Mouse (Mus musculus) intestine, postnatal 0 days (tissue): ENCODE results near the gene Ecpas. TPM values are rescaled to one million over a fixed set of nuclear protein-coding genes. Genes with fewer than 3 reads are reported as not detected.

Source experiments
- ATAC-seq: fragments of 200-750 bp; cut with Nextera tagmentation; 2 replicates; pipeline ENCODE4 v1.8.0; 2017; ENCODE audit warnings: mild to moderate bottlenecking, moderate TSS enrichment, moderate library complexity
- H3K27ac ChIP-seq: fragments of 300-500 bp; sonication (generic); 2 replicates; pipeline ENCODE4 v1.5.1; 2014; ENCODE audit warnings: mild to moderate bottlenecking, low read depth, low read length, moderate library complexity
- H3K27me3 ChIP-seq: fragments of 300-500 bp; sonication (generic); replicated peaks from 2 replicates; pipeline ENCODE4 v1.6.1; 2014; ENCODE audit warnings: low read length, mixed read lengths; ENCODE audit not compliant: control insufficient read depth, insufficient read depth
- H3K36me3 ChIP-seq: fragments of 300-500 bp; sonication (generic); 2 replicates; pipeline ENCODE4 v1.6.1; 2014; ENCODE audit warnings: mild to moderate bottlenecking, moderate library complexity; ENCODE audit not compliant: control insufficient read depth, insufficient read depth
- H3K4me1 ChIP-seq: fragments of 300-500 bp; sonication (generic); replicated peaks from 2 replicates; pipeline ENCODE4 v1.6.1; 2014; ENCODE audit warnings: antibody characterized with exemption, low read length, mixed read lengths; ENCODE audit not compliant: control insufficient read depth, insufficient read depth
- H3K4me2 ChIP-seq: fragments of 300-500 bp; sonication (generic); replicated peaks from 2 replicates; pipeline ENCODE4 v1.6.1; 2014; ENCODE audit warnings: low read depth, mild to moderate bottlenecking, moderate library complexity
- H3K4me3 ChIP-seq: fragments of 300-500 bp; sonication (generic); 2 replicates; pipeline ENCODE4 v1.5.1; 2014; ENCODE audit warnings: low read depth, low read length
- H3K9ac ChIP-seq: fragments of 300-500 bp; sonication (generic); 2 replicates; pipeline ENCODE4 v1.6.1; 2014; ENCODE audit warnings: mild to moderate bottlenecking, low read depth, low read length
- H3K9me3 ChIP-seq: fragments of 300-500 bp; sonication (generic); 2 replicates; pipeline ENCODE4 v1.6.1; 2016; ENCODE audit warnings: mixed run types; ENCODE audit not compliant: control insufficient read depth
- CTCF ChIP-seq: sonication (generic); IDR thresholded peaks from 2 replicates; pipeline ENCODE4 v1.5.1; 2016; ENCODE audit warnings: low read depth, mild to moderate bottlenecking, control low read depth, antibody characterized with exemption, moderate library complexity
- WGBS: fragments of 180-500 bp; shearing (Covaris S2); extraction: QIAGEN DNeasy Blood & Tissue Kit; methylation state at CpG from one replicate; pipeline ENCODE4 v1.1.7; 2014; 5-methylcytosine and 5-hydroxymethylcytosine counted together
- polyA plus RNA-seq: library from polyadenylated mRNA; unstranded; fragments of >200 nt; fragmentation: Nextera tagmentation; extraction: Ambion mirVana; gene quantifications from 2 replicates; pipeline ENCODE4 v1.2.1, GENCODE M21; 2015

Ecpas gene
- polyA plus RNA-seq, 1 experiment from 2014 or later: 14.4 TPM

DNA sequence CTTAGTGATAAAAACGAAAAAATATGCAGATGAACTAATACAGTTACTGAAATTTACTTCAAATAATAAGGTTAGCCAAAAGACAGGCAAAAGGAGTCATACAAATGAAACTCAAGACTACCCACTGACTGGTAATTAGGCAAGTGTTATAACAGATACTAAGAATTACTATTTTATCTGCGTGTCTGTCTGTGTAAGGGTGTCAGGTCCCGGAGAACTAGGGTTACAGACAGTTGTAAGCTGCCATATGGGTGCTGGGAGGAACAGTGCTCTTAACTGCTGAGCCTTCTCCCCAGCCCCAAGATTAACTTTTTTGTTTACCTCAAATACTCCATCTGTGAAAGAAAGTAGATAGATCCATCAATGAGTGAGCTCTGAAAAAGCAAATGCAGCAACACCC is 25.8 kb downstream of the Ecpas start:
- TF ChIP-seq CTCF: no peak
- no peak overlapping the region for H3K9ac ChIP-seq
- H3K9me3 ChIP-seq: no peaks in the 10 kb centered on the region
- H3K27ac ChIP-seq: no peak overlapping the region
- ATAC-seq: no peak
- H3K27me3 ChIP-seq: no peaks in the 10 kb centered on the region
- H3K4me2 ChIP-seq: no peak overlapping the region
- no peak overlapping the region for H3K4me3 ChIP-seq
- WGBS: 84% methylated on average over 3 of the region's 3 CpGs
- H3K36me3 ChIP-seq: no peaks in the 10 kb centered on the region
- H3K4me1 ChIP-seq: no peaks in the 10 kb centered on the region

DNA sequence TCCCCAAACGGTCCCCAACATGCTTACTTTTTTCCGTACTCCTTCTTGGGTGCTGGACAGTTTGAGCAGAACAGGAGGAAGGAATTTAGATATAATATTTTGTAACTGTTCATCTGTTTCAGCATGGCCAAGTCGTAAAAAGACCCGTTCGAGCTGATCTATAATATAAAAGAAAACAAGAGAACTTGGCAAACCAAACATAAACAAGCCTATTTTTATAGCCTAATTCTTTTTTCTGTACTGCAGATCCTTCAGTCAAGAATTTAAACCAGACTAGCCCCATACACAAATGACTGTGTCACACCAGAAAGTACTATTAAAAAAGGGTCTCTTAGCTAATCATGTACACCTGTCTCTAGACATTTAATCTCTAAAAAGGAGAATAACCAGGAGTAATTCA is 27.2 kb downstream of the Ecpas start:
- ATAC-seq: no peak
- H3K4me1 ChIP-seq: no peaks in the 10 kb centered on the region
- 61% methylated on average over 5 of the region's 5 CpGs for WGBS
- H3K9ac ChIP-seq: no peak overlapping the region
- no peak for TF ChIP-seq CTCF
- H3K27ac ChIP-seq: no peak overlapping the region
- no peak overlapping the region for H3K4me3 ChIP-seq
- no peaks in the 10 kb centered on the region for H3K9me3 ChIP-seq
- no peak overlapping the region for H3K4me2 ChIP-seq
- no peaks in the 10 kb centered on the region for H3K36me3 ChIP-seq
- H3K27me3 ChIP-seq: no peaks in the 10 kb centered on the region

DNA sequence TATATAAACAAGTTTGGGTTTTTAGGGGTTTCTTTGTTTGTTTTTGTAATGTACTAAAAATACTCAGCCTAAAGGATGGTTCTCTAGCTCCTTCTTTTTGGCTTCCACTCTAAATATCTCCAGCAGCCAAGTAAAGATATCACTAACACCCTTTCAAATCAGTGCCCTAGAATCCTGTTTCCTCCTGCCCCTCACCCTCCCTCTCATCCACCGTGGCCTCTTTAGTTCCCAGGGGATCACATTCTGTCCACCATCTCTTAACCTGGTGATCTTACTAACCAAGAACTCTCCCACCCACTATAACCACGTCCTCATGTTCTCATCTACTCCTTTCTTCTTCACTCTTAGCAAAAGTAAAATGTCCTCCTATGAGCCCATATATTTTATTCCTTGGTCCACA is 28.7 kb downstream of the Ecpas start:
- Histone ChIP-seq H3K4me2 (no peak overlapping the region), H3K4me1 (no peaks in the 10 kb centered on the region), H3K36me3 (no peaks in the 10 kb centered on the region), H3K4me3 (no peak overlapping the region), H3K27ac (no peak overlapping the region), H3K9ac (no peak overlapping the region), H3K9me3 (no peaks in the 10 kb centered on the region), H3K27me3 (no peaks in the 10 kb centered on the region)
- no peak for TF ChIP-seq CTCF
- ATAC-seq: no peak
- WGBS: 80% methylated on average over 2 of the region's 2 CpGs

DNA sequence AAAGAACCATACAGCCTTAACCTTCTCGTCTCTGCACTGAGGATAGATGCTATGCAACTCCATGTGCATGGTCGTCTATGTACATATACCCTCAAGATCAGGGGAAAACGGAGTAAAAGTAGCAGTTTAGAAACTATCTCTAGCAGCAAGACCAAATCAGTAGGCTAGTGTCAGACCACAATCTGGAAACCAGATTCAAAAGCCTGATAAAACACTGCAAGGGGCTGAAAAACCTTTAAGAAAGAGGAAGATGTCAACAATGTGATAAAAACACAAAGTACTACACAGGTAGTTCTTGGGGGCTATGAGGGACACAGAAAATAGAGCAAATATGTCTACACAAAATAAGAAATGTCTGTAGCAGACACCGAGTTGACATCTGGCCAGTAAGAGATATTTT is 38.2 kb downstream of the Ecpas start:
- H3K9me3 ChIP-seq: no peaks in the 10 kb centered on the region
- no peak for ATAC-seq
- H3K27me3 ChIP-seq: no peaks in the 10 kb centered on the region
- no peak overlapping the region for H3K4me2 ChIP-seq
- 93% methylated on average over 4 of the region's 4 CpGs for WGBS
- no peak for TF ChIP-seq CTCF
- H3K9ac ChIP-seq: no peak overlapping the region
- H3K4me1 ChIP-seq: no peaks in the 10 kb centered on the region
- peaks cover 12% of the 10 kb centered on the region for H3K36me3 ChIP-seq
- no peak overlapping the region for H3K4me3 ChIP-seq
- no peak overlapping the region for H3K27ac ChIP-seq

DNA sequence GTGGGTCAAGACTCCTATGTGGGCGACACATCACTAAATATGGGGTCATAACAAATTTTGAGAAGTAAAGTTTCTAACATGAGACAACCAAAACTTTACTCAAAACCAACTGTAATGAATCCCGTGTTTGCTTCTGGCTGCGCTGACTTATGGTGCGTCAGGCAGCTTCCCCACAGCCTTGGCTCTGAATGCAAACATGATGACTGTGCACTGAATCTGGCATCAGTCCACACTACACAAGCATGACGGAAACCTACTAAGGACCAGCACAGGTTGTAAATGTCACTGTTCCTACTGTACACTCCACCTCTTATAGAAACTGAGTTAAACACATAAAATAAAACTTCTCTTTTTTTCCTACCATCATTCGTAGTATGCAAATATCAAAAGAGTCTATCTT is 45.3 kb downstream of the Ecpas start:
- Histone ChIP-seq H3K4me1 (no peaks in the 10 kb centered on the region), H3K36me3 (peaks cover 16% of the 10 kb centered on the region; the same call in 1 of the 2 replicates), H3K9me3 (no peaks in the 10 kb centered on the region), H3K4me2 (no peak overlapping the region), H3K27me3 (no peaks in the 10 kb centered on the region), H3K4me3 (no peak overlapping the region), H3K27ac (no peak overlapping the region), H3K9ac (no peak overlapping the region)
- no peak for ATAC-seq
- no peak for TF ChIP-seq CTCF
- WGBS: 81% methylated on average over 6 of the region's 6 CpGs

DNA sequence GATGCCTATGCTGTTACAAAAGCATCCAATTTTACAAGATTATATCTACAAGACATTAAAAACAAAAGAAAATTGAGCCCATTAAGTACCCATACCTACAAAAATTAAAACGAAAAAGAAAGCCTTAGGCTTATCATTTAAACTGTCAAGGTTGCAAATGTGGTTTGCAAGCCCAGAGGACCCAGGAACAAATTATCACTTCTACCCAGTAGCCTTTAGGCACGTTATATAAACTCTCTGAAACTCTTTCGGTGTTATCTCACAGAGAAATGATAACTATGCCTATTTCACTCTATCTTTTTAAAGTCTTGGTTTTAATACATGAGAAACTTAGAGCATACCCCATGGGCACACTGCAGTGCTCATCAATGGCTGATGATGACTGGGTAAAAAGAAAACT is 79.6 kb downstream of the Ecpas start:
- H3K4me2 ChIP-seq: no peak overlapping the region
- H3K9me3 ChIP-seq: no peaks in the 10 kb centered on the region
- peaks cover 27% of the 10 kb centered on the region for H3K36me3 ChIP-seq
- WGBS: 80% methylated on average over 3 of the region's 3 CpGs
- no peaks in the 10 kb centered on the region for H3K4me1 ChIP-seq
- no peaks in the 10 kb centered on the region for H3K27me3 ChIP-seq
- no peak for ATAC-seq
- no peak for TF ChIP-seq CTCF
- no peak overlapping the region for H3K27ac ChIP-seq
- H3K9ac ChIP-seq: no peak overlapping the region
- H3K4me3 ChIP-seq: no peak overlapping the region

DNA sequence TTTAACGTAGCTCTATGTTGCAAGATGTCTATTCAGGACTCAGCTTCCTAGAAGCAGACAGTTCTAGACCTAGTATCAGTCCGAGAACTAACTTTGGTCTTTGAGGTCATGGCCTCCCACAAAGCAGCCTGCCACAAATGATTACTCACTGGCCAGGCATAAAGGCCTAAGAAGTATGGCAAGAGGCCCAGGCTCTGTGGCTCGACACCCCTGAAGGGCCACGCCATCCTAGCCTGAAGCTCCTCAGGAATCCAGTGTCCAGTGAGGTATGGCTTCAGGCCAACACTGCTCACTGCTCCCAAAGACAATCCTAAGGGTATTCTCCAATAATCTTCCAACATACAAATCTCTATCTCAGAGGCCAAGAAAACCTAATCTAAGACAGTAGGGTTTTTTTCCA is 86.6 kb downstream of the Ecpas start:
- no peaks in the 10 kb centered on the region for H3K4me1 ChIP-seq
- no peak overlapping the region for H3K4me2 ChIP-seq
- no peak overlapping the region for H3K4me3 ChIP-seq
- H3K9ac ChIP-seq: no peak overlapping the region
- H3K9me3 ChIP-seq: no peaks in the 10 kb centered on the region
- peaks cover 46% of the 10 kb centered on the region for H3K36me3 ChIP-seq
- no peak for TF ChIP-seq CTCF
- WGBS: 91% methylated on average over 4 of the region's 4 CpGs
- H3K27me3 ChIP-seq: no peaks in the 10 kb centered on the region
- no peak for ATAC-seq
- H3K27ac ChIP-seq: no peak overlapping the region
